Mouse (Mus musculus): Measurements from ENCODE around the gene Stk10. TPM values are rescaled to one million over a fixed set of nuclear protein-coding genes. Genes with fewer than 3 reads are reported as not detected.

The Stk10 gene
- polyA plus RNA-seq, 1 experiment from 2014 or later: 3.5 TPM

- H3K27me3 ChIP-seq (ENCODE audit: control insufficient read depth, insufficient read depth, low read length): no peaks in the 10 kb centered on the region
- 87% methylated on average over 10 of the region's 10 CpGs for WGBS
- no peak overlapping the region for H3K27ac ChIP-seq (ENCODE audit: low read depth, low read length)
- no peak overlapping the region for H3K4me2 ChIP-seq (replicated peaks; ENCODE audit: low read depth, low read length)
- H3K9ac ChIP-seq (ENCODE audit: low read depth, low read length): no peak overlapping the region
- H3K4me1 ChIP-seq (ENCODE audit: control insufficient read depth, insufficient read depth, low read length): 0 out of 2 replicates have a peak, but pooled peaks cover 9% of the 10 kb centered on the region
- ATAC-seq (ENCODE audit: low FRiP score, low TSS enrichment): no peak
- no peak overlapping the region for H3K4me3 ChIP-seq (ENCODE audit: low read length)
- H3K36me3 ChIP-seq (ENCODE audit: control insufficient read depth, insufficient read depth, low read length): no peaks in the 10 kb centered on the region
- no peaks in the 10 kb centered on the region for H3K9me3 ChIP-seq (ENCODE audit: control insufficient read depth, low read length)
Measured at GRCm38 (mm10) chr11:32567000-32567855, 34.1 kb downstream of the Stk10 start.

GRCm38 (mm10) chr11:32568060-32568459, 35.0 kb downstream of the Stk10 start:
- Histone ChIP-seq H3K9me3 (ENCODE audit: control insufficient read depth, low read length) (no peaks in the 10 kb centered on the region), H3K9ac (ENCODE audit: low read depth, low read length) (no peak overlapping the region), H3K27ac (ENCODE audit: low read depth, low read length) (no peak overlapping the region), H3K27me3 (ENCODE audit: control insufficient read depth, insufficient read depth, low read length) (no peaks in the 10 kb centered on the region), H3K4me3 (ENCODE audit: low read length) (no peak overlapping the region), H3K36me3 (ENCODE audit: control insufficient read depth, insufficient read depth, low read length) (no peaks in the 10 kb centered on the region), H3K4me2 (replicated peaks; ENCODE audit: low read depth, low read length) (no peak overlapping the region), H3K4me1 (ENCODE audit: control insufficient read depth, insufficient read depth, low read length) (0 out of 2 replicates have a peak, but pooled peaks cover 9% of the 10 kb centered on the region)
- no peak for ATAC-seq (ENCODE audit: low FRiP score, low TSS enrichment)
- 72% methylated on average over 7 of the region's 7 CpGs for WGBS

DNA sequence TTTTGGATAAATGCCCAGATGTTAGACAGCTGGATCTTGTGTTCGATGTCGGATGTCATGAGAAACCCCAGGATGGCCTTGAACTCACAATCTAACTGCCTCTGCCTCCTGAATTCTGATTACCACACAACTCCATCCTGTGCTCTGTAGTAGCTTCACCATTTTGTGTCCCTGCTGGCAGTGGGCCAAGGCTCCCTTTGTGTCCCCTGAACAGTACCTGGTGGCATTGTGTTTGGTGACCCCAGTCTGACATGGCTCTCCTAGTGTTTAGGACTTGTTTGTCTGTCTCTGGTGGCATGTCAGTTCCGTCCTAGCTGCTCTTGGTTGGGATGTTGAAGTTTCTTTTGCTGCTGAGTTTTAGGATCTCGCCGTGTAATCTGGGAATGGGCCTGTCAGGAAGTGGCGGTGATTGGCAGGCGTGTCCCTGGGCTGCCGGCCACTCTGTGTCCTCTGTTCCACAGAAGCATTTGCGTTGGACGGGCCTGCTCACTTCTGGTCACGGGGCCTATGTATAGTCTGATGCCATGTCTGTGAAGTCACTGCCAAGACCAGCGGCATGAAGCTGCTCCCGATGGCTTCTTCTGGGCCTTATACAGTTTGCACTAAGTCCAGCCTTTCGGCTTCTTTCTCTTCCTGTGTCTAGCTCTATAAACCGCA, 35.7 kb downstream of the Stk10 start:
- Histone ChIP-seq H3K4me3 (ENCODE audit: low read length) (no peak overlapping the region), H3K36me3 (ENCODE audit: control insufficient read depth, insufficient read depth, low read length) (no peaks in the 10 kb centered on the region), H3K9ac (ENCODE audit: low read depth, low read length) (no peak overlapping the region), H3K4me1 (ENCODE audit: control insufficient read depth, insufficient read depth, low read length) (0 out of 2 replicates have a peak, but pooled peaks cover 9% of the 10 kb centered on the region), H3K4me2 (replicated peaks; ENCODE audit: low read depth, low read length) (no peak overlapping the region), H3K27me3 (ENCODE audit: control insufficient read depth, insufficient read depth, low read length) (no peaks in the 10 kb centered on the region), H3K27ac (ENCODE audit: low read depth, low read length) (no peak overlapping the region), H3K9me3 (ENCODE audit: control insufficient read depth, low read length) (no peaks in the 10 kb centered on the region)
- WGBS: 89% methylated on average over 15 of the region's 15 CpGs
- no peak for ATAC-seq (ENCODE audit: low FRiP score, low TSS enrichment)

DNA sequence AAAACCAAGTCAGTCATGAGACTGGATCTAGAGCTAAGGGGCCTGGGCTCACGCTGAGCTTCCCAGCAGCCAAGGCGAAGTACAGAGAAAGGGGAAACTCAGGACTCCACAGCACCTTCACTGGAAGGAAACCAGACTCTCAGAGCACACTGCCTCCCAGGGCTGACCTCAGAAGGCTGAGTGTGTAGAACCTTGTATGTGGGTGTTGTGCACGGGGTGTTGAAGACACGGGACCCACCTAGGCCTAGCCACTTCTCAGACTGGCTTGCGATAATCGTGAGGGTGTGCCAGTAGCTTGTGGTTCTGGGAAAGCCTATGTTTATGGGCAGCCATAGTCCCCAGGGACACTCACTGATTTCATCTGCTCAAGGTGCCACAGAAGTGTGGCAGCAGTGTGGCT, 38.0 kb downstream of the Stk10 start:
- H3K4me2 ChIP-seq (replicated peaks; ENCODE audit: low read depth, low read length): no peak overlapping the region
- ATAC-seq (ENCODE audit: low FRiP score, low TSS enrichment): no peak
- H3K4me1 ChIP-seq (ENCODE audit: control insufficient read depth, insufficient read depth, low read length): peaks cover under 1% of the 10 kb centered on the region; the same call in 1 of the 2 replicates
- H3K9me3 ChIP-seq (ENCODE audit: control insufficient read depth, low read length): no peaks in the 10 kb centered on the region
- H3K27me3 ChIP-seq (ENCODE audit: control insufficient read depth, insufficient read depth, low read length): no peaks in the 10 kb centered on the region
- 90% methylated on average over 6 of the region's 6 CpGs for WGBS
- no peak overlapping the region for H3K9ac ChIP-seq (ENCODE audit: low read depth, low read length)
- H3K36me3 ChIP-seq (ENCODE audit: control insufficient read depth, insufficient read depth, low read length): no peaks in the 10 kb centered on the region
- H3K27ac ChIP-seq (ENCODE audit: low read depth, low read length): no peak overlapping the region
- H3K4me3 ChIP-seq (ENCODE audit: low read length): no peak overlapping the region

GRCm38 (mm10) chr11:32573669-32574068, 40.6 kb downstream of the Stk10 start:
- WGBS: 97% methylated on average over 2 of the region's 2 CpGs
- H3K36me3 ChIP-seq (ENCODE audit: control insufficient read depth, insufficient read depth, low read length): no peaks in the 10 kb centered on the region
- H3K9me3 ChIP-seq (ENCODE audit: control insufficient read depth, low read length): no peaks in the 10 kb centered on the region
- H3K4me3 ChIP-seq (ENCODE audit: low read length): no peak overlapping the region
- H3K4me2 ChIP-seq (replicated peaks; ENCODE audit: low read depth, low read length): no peak overlapping the region
- no peak overlapping the region for H3K27ac ChIP-seq (ENCODE audit: low read depth, low read length)
- H3K4me1 ChIP-seq (ENCODE audit: control insufficient read depth, insufficient read depth, low read length): peaks cover 19% of the 10 kb centered on the region
- no peak overlapping the region for H3K9ac ChIP-seq (ENCODE audit: low read depth, low read length)
- no peak for ATAC-seq (ENCODE audit: low FRiP score, low TSS enrichment)
- no peaks in the 10 kb centered on the region for H3K27me3 ChIP-seq (ENCODE audit: control insufficient read depth, insufficient read depth, low read length)

- H3K4me2 ChIP-seq (replicated peaks; ENCODE audit: low read depth, low read length): no peak overlapping the region
- H3K9me3 ChIP-seq (ENCODE audit: control insufficient read depth, low read length): no peaks in the 10 kb centered on the region
- no peaks in the 10 kb centered on the region for H3K36me3 ChIP-seq (ENCODE audit: control insufficient read depth, insufficient read depth, low read length)
- H3K4me1 ChIP-seq (ENCODE audit: control insufficient read depth, insufficient read depth, low read length): peaks cover 21% of the 10 kb centered on the region
- no peak overlapping the region for H3K9ac ChIP-seq (ENCODE audit: low read depth, low read length)
- H3K27ac ChIP-seq (ENCODE audit: low read depth, low read length): no peak overlapping the region
- peak; percentile 90 for ATAC-seq (ENCODE audit: low FRiP score, low TSS enrichment)
- no peaks in the 10 kb centered on the region for H3K27me3 ChIP-seq (ENCODE audit: control insufficient read depth, insufficient read depth, low read length)
- H3K4me3 ChIP-seq (ENCODE audit: low read length): no peak overlapping the region
- 45% methylated on average over 6 of the region's 6 CpGs for WGBS
Measured at GRCm38 (mm10) chr11:32575964-32576759, 43.1 kb downstream of the Stk10 start.

GRCm38 (mm10) chr11:32576760-32577050, 43.6 kb downstream of the Stk10 start:
- Histone ChIP-seq H3K4me1 (ENCODE audit: control insufficient read depth, insufficient read depth, low read length) (peaks cover 21% of the 10 kb centered on the region), H3K27ac (ENCODE audit: low read depth, low read length) (no peak overlapping the region), H3K27me3 (ENCODE audit: control insufficient read depth, insufficient read depth, low read length) (no peaks in the 10 kb centered on the region), H3K9ac (ENCODE audit: low read depth, low read length) (no peak overlapping the region), H3K36me3 (ENCODE audit: control insufficient read depth, insufficient read depth, low read length) (no peaks in the 10 kb centered on the region), H3K4me3 (ENCODE audit: low read length) (no peak overlapping the region), H3K9me3 (ENCODE audit: control insufficient read depth, low read length) (no peaks in the 10 kb centered on the region), H3K4me2 (replicated peaks; ENCODE audit: low read depth, low read length) (no peak overlapping the region)
- WGBS: 27% methylated on average over 5 of the region's 5 CpGs
- ATAC-seq (ENCODE audit: low FRiP score, low TSS enrichment): no peak; the same call in 1 of the 2 replicates

DNA sequence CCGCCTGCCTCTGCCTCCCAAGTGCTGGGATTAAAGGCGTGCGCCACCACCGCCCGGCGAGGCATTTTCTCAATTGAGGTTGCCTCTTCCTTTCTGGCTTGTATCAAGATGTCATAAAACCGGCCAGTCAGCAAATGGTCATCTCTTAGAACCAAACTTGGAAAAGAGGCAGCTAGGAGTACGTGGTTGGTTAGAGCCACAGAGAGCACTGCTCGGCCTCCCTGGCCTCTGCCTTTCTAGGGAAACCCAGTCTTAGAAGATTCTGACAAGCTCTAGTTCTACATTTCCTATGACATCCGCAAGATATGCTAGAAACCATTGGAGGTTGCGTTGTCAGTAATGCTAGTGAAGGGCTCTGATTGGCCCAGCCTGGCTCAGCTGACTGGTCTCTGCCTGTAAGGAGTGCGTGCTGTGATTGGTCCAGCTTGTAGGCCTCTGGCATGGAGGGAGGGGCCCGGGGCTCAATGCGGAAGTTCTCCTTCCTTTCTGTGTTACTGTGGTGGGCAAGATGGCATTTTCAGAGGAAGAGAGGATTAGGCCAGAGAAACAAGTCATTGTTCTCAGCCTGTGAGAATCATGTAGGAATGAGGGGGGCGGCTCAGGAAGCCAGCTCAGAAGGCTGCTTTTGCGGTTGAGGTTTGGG, 47.3 kb downstream of the Stk10 start:
- no peak overlapping the region for H3K4me2 ChIP-seq (replicated peaks; ENCODE audit: low read depth, low read length)
- no peak overlapping the region for H3K9ac ChIP-seq (ENCODE audit: low read depth, low read length)
- no peak overlapping the region for H3K27ac ChIP-seq (ENCODE audit: low read depth, low read length)
- 86% methylated on average over 16 of the region's 16 CpGs for WGBS
- H3K4me3 ChIP-seq (ENCODE audit: low read length): no peak overlapping the region
- no peaks in the 10 kb centered on the region for H3K9me3 ChIP-seq (ENCODE audit: control insufficient read depth, low read length)
- H3K36me3 ChIP-seq (ENCODE audit: control insufficient read depth, insufficient read depth, low read length): no peaks in the 10 kb centered on the region
- H3K27me3 ChIP-seq (ENCODE audit: control insufficient read depth, insufficient read depth, low read length): no peaks in the 10 kb centered on the region
- no peak for ATAC-seq (ENCODE audit: low FRiP score, low TSS enrichment)
- peaks cover 21% of the 10 kb centered on the region for H3K4me1 ChIP-seq (ENCODE audit: control insufficient read depth, insufficient read depth, low read length)
